Mouse (Mus musculus) NIH3T3 (cell line): ENCODE data around the gene Mrgpra9.
"Not testable (repeated sequence)": the region's sequence is repeated elsewhere in the genome, so short reads cannot be mapped to it uniquely, and the experiment has no call there.

ENCODE experiments used
- DNase-seq: peaks from one replicate; pipeline ENCODE4 v3.0.0-alpha.2; 2012; ENCODE audit warnings: low read depth

The Mrgpra9 gene

DNA sequence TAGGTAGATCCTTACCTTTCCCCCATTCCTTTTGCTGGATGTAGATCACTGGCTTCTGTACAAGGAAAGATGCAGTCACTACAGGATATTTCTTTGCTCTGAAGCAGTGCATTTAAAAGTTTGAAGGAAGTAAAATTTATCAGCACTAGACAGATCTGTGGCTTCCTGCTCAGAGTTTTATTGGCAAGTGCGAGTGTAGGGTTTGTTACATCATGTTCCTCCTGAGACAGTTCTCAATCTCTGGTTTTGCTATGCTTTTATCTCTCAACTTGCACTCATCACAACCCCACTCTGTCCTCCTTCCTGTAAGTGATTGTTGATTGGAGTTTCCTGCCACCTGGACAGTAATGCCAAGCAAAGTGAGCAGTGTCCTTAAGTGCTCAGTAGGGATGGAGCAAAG is at the start of gene Mrgpra9:
Gene Mrgpra9, minus strand, starts transcription at position 79 of the 400 bp plus-strand sequence.
- DNase-seq, result no peak

DNA sequence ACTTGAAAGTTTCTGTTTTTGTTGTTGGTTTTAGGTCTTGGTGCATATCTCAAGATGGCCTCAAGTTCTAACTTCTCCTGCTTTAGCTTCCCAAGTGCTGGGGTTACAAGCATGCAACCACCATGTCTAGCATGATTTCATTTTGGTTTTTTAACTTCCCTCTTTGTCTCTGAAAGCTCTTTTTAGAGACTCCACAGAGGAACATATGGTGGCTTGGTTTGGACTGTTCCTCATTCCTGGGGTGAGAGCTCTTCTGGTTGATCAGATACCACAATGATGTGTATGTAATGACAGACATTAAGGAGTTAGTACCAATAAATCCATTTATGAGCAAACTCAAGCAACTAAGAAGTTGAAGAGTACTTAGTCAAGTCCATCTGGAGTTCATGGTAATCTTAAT is 47.0 kb upstream of the Mrgpra9 start:
- not testable (repeated sequence) for DNase-seq

DNA sequence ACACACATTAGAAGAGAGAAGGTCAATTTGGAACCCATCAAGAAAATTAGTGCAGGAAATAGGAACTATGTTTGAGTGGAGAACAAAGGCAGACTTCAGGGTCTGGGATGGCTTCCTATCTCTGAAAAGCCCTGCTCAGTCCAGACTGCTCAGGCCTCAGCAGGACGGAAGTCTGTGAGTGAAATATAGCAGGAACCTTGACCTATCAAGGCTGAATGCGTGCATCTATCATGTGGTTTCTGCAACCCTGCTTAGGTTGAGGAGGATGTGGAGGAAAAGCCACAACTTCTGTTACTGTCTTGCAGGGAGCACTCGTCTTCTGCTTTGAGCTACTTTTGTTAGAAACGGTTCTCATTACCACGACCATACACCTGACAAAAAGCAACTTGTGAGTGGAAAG is 18.9 kb upstream of the Mrgpra9 start:
- DNase-seq, result not testable (repeated sequence)

DNA sequence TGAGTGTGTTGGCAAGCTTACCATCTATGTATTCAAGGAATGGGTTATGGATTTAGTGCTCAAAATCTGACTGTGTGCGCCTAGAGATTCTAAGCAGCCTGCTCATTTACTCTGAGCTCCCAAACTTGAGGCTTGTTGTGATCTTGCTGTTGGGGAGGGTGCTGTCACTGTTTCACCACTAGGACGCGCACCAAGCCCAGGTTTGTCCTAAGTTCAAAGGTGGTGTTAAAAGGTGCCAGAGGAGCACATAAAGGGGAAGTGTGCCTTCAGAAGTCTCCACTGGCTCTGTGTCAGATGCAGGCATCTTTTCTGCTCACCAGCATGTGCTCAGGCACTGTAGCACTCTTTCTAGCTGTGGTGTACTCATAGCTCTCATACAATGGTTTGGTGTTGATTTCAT is 8.0 kb downstream of the Mrgpra9 start:
- no peak for DNase-seq

GRCm38 (mm10) chr7:47204830-47205229 is 47.8 kb downstream of the Mrgpra9 start, which contains the start of gene Mrgpra6:
Gene Mrgpra6, minus strand, starts transcription at chr7:47204920.
- DNase-seq, result no peak

- DNase-seq, result no peak
Measured at GRCm38 (mm10) chr7:47195271-47195670, 57.4 kb downstream of the Mrgpra9 start.
